Mouse (Mus musculus): Measurements from ENCODE around the gene Rsph10b.

Gene Rsph10b

DNA sequence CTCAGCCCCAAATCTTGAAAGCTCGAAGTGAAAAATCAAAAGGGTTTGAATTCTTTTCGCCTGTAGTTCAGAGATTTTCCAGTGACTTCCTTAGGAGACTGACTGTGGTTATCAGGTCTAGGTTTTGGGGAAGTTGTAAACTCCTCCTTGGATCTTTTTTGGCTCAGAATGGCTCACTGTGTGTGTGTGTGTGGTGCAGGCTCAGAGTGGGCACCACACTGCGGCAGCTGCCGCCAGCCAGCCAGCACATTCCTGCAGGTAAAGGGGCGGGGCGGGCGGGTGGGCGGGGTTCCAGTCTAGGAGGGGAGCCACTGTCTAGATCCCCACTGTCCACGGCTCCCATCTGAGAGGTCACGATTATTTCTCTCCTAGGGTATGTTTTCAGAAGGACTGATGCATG lies 8.8 kb downstream of the Rsph10b start:
- no peak for DNase-seq

DNA sequence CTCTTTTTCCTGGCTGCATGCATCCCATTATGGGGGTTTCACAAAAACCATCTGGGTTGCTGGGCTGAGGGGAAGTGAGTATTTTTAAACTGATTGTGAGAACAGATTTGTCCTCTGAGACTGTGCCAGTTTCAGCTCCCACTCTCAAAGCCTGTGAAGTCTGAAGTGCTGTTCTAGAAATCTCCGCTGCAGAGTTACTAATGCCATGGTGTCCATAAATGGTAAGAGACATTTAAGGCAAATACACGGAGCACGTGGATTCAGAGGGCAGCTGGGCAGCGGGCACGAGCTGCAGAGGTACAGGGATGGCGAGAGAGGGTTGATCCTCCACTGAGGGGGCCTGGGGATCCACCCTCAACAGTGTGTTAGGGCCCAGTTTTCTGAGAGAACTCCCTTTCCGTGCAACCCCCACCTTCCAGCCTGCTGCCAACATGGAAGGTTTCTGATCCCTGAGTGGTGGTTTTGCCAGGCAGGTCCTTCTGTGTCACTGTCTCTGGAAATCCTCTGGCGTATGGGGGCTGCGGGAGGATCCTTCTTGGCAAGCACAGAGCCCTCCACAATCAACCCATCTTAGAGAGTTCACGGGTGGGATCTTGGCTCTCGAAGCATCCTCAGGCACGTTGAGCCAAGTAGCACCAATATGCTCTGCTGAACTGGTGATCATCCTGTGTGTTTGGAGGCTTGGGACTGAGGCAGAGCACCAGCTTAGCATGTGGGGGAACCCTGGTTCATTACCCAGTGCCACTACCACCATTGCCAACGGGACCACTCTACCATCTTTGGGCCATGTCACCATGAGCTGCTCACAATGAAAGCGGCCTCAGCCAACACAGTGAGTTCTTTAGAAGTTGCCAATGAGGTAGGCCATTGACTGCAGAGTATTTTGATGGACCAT lies 10.6 kb downstream of the Rsph10b start:
- peak; percentile 78 for DNase-seq

DNA sequence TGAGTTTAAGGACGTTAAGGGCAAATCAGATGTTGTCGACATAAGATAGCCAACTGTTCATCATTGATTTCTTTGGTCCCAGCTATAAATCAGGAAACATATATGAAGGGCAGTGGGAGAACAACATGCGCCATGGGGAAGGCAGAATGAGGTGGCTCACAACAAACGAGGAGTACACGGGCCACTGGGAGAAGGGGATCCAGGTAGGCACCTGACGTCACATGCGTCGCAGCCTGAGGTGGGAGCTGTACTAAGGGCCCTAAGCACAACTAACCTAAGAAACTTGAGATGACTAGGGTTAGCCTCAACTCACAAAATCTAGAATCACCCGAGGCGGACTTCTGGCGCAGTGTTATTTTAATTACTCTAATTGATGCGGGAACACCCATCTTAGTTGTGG lies 15.5 kb downstream of the Rsph10b start:
- no peak for DNase-seq

DNA sequence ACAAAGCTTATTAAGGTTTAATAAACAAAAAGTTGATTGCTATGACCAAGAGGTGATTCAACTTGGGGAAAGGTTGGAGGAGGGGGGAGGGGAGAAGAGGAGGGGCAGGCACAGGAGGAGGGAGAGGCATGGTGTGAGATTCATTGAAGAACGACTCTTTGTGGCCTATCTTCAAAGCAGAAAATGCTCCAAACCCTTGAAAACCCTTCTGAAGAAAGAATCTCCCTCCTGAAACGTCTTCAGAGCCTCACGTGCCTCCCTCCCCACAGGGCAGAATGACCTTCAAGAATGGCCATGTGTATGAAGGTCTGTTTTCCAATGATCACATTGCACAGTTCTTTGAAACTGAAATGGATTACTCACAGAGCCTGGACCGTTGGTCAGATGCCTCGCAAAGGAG lies 17.2 kb downstream of the Rsph10b start:
- no peak for DNase-seq

DNA sequence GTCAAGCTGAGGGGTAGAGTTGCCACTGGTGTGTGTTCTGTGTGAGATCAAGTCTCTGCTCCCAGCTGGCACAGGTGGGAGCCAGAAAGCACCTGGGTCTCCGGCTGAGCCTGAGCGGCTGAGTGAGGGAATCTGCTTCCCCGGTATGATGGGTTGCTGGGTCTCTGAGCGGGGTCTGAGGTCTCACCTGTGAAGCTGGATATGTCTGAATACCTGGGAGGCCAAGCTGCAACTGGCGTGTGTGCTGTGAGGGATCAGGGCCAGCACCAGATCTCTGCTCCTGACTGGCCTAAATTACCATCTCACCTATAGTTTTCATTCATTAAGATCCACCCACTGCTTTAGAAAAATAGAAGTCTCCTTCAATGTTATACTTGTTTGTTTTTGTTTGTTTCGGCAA lies 24.3 kb downstream of the Rsph10b start:
- DNase-seq, result no peak

DNA sequence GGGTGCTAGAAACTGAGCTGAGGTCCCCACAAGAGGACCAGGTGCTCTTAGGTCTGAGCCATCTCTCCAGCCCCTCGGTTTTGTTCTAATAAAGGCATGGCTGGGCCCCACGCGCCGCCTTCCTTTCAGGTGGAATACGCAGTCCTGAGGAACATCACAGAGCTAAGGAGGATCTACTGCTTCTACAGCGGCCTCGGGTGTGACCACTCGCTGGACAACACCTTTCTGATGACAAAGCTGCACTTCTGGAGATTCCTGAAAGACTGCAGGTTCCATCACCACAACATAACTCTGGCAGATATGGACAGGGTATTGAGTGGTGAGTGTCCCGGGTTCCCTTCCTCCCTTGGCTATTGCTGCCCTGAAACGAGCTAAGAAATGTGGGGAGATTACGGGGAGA lies 26.7 kb downstream of the Rsph10b start:
- DNase-seq, result no peak

DNA sequence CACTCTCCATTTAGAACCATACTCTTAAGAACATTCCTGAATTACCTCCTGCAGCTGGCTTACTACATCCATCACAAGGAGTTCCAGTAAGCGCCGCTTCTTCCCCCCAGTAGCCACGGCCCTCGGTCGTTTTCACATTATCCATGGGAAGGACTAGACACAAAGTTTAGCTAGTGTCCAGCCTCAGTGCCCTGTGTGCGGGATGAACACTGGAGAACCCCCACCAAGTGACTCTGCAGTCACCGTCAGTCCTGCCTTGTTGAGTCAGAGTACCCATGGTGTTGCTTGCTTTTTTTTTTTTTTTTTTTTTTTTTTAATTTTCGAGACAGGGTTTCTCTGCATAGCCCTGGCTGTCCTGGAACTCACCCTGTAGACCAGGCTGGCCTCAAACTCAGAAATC lies 28.3 kb downstream of the Rsph10b start:
- DNase-seq, result no peak

DNA sequence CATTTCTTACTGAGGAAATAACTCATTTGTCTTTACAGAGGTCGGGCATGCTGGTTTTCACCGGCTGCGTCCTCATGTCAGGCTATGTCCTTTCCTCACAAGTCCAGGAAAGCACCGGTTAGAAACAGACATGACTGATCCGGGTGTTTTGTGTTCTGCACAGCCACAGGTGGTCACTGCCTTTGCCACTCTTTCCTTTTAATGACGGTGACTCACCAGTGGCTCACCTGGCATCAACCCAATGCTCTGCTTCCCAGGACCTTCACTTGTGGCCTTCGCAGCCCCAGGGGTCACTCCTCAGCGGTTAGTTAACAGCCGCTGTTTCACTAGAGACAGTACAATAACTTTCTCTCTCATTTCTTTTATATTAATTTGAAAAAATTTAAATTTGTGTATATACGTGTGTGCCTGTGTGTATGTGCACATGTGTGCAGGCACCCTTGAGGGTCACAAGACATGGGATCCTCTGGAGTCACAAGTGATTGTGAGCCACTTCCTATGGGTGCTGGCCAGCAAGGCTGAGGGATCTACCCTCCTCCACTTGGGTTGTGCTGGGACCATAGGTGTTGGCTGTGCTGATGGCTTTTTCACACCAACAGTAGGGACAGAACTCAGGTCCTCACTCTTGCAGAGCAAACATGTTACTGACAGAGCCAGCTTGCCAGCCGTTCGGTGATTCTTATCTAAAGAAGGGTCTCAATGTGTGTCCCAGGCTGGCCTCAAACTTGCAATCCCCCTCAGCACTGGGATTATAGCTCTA lies 32.9 kb downstream of the Rsph10b start:
- no peak for DNase-seq

DNA sequence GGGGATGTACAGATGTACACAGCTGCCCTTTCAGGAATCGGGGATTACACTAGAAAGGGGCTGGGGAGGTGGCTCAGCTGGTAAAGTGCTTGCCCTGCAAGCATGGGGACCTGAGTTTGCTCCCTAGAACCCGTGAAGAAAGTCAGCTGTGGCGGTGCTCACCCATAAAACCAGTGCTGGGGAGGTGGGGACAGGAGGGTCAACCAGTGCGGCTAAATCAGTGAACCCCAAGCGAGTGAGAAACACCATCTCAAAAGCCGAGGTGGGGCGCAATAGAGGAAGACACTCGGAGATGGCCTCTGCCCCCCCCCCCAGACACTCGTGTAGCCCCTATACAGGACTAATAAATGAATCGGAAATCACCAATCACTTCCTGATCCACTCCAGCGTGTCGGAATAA lies 33.8 kb downstream of the Rsph10b start:
- no peak for DNase-seq

DNA sequence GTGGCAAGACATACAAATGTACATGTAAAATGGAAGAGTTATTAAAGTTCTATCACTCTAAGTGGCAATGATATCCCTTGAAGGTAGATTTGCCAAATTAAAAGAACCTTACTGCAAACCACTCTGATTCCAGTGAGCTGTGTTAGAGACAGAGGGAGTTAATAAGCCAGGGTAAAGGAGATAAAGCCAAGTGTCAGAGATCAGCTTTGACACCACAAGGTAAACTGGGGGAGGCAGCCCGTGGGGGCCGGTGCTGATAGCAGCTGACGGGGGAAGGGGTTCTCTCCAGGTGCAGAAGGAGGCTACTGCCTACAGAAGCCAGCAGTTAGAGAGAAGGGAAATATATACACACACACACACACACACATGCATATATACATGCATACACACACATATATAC lies 39.8 kb downstream of the Rsph10b start:
- no peak for DNase-seq

DNA sequence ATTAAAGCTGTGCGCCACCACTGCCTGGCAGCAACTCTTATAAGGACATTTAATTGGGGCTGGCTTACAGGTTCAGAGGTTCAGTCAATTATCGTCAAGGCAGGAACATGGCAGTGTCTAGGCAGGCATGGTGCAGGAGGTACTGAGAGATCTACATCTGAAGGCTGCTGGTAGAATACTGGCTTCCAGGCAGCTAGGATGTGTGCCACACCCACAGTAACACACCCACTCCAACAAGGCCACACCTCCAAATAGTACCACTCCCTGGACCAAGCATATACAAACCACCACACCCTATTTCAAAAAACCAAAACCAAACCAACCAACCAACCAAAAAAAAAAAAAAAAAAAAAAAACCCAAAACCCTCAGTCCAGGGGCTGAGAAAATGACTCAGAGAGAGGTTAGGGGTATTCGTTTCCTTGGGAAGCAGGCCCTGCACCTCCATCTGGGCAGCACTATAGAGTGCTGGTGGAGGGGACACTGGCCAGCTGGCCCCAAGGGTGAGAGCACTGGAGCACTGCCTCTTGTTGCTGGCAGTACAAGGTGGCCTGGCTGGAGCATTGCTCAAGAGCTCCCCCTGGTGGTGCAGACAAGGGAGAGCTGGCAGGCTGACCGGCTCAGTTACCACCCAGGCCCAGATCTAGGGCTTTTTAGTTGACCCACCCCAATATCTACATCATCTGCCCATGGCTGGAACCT lies 42.2 kb downstream of the Rsph10b start:
- DNase-seq, result peak; percentile 48

DNA sequence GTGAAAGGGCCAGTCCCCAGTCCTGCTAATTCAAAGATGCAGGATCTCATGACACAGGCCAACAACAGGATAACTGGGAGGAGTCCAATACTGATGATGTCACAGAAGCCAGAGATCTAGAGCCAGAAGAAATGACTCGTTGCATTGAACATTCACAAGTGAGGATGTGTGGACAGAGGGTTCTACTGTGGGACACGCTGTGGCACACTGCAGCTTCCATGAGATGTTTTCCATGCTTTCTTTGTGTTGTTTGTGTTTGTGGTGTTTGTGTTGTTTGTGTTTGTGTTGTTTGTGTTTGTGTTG lies 42.7 kb downstream of the Rsph10b start:
- no peak for DNase-seq

DNA sequence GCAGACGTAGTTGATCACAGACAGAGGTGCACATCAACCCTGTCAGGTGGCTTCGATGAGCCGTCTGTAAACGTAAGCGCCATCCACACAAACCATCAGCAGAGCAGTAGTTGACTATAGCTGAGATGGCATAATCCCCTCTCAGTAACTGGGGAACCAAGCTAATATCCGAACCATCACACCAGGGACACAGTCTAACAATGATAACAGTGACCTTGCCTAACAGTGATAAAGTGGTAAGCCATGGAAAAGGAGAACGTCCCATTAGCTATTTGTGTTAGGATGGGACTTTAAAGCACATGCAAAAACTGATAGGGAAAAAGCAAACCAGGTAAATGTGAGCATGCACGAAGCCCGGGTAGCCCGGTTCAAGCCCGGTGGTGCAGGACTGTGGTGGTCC lies 43.4 kb downstream of the Rsph10b start:
- DNase-seq, result no peak

DNA sequence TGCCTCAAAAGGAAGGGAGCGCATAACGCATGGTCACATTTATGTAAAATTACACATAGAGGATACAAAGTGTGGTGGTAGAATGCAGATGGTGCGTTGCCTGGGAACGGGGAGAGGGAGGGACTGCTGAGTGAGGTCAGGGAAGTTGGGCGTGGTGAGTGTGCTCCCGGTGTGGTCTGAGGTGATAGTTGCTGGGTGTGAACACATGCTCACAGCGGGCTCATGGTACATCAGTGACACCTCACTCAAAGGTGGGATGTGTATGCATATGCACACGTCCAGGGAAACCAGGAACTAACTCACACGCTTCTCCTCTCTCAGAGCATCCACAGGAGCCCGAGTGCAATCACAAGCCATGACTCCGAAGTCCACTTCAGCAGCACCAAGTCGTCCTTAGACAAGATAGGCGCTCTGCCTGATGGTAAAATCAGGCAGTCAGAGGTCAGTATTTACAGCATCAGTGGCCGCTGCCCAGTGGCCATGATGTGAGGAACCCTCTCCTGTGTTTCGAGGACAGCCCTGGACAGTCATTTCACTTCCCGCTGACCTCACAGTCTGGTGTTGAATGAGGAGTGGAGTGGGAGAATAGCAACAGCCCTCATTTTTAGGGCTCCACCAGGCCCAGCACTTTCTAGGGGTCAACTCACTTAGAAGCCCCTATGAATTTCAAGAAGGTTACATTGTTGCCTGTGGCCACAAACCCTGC lies 44.0 kb downstream of the Rsph10b start:
- no peak for DNase-seq

DNA sequence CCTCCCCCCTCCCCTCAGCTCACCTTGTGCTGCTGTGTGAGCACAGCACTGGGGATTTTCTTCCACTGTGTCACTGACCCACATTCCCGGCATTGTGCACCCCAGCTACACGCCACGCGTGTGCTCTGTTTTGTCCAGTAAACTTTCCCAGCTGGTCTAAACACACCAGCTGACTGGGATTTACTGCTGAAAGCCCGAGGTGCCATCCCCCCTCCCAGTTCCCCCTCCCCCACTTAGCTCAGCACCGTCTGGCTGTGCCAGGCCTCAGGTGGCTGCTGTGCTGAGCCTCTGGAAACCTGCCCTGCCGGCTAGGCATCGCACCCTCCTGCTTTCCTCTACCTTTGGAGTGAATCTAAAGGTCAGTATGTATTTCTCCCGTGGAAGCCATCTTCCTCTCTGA lies 48.0 kb downstream of the Rsph10b start:
- DNase-seq, result no peak

DNA sequence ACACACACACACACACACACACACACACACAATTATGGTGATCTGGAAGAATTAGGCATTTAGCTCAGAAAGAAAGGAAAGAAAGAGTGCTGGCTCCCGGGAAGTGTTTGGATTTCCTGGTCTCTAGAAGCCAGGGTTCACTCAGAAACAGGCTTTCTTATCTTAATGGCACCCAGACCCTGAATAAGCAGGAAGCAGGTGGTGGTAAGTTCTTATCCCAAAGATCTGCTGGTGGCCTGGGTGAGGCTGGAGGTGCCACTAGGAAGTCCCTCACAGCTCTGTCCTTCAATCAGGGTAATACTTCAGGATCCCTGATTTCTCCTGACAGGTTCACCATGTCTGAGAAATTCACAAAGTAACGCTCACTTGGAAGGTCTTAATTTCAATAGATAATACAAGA lies 49.5 kb downstream of the Rsph10b start:
- no peak for DNase-seq

DNA sequence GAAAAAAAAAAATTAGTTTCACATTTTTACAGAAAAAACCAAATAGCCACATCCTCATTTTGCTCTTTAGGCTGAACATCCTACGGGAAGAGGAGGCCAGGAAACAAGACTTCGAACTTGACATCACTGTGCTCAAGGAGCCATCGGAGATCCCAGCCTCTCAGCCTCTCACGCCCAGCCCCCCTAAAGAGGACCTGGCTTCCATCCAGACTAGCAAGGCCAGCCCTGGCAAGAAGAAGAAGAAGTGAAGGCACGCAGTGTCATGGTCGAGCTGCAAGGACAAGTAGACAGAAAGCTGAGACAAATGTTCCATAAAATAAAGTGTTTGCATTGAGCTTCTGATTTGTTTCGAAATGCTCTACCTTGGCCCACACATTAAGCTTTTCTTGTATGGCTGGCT lies 52.5 kb downstream of the Rsph10b start:
- DNase-seq, result no peak

DNA sequence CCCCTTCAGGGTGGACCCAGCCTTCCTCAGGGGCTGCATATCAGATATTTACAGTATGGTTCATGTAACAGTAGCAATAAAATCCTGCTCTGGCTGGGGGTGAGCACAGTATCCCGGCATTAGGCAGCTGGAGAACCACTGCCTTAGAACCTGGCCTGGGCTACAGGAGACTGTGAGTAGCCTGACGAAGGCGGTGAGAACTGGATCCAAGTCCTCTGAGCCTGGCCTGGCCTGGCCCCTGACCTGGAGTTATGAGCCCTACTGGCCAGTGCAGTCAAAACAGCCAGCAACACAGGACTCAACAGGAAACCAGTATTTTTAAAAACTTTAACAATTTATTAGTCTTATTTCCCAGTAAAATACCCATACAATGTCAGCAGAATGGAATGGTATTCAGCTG lies 54.8 kb downstream of the Rsph10b start:
- DNase-seq, result no peak

DNA sequence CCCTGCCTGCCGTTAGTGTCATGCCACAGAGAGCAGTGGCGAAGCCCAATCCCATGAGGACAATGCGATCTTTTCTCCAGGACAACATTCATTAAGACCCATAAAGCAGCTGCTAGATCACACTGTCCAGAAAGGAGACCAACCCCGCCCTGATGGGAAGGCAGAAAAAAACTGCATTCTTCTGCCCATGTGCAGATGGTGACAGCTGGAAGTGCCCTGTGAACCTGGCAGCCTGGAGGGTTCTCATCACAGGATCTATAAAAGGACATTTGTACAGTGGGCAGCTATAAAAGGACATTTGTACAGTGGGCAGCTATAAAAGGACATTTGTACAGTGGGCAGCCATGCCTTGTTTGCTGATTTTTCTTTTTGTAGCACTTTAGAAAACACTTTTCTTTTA lies 56.2 kb downstream of the Rsph10b start:
- no peak for DNase-seq

DNA sequence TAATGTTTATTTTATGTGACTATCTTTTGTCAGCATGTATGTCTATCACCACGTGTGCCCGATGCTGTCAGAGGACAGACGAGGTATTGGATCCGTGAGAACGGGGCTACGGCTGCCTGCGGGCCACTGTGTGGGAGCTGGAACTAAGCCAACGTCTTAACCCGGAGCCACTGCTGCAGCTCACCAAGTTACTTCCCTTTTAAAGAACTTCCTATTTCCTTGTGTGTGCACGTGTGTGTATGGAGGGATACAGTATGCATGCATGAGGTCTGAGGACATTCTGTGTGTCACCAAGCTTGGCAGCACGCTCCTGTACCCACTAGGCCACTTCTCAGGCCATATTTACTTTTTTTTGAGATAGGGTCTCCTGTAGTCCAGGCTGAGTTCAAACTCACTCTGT lies 57.3 kb downstream of the Rsph10b start:
- no peak for DNase-seq

DNA sequence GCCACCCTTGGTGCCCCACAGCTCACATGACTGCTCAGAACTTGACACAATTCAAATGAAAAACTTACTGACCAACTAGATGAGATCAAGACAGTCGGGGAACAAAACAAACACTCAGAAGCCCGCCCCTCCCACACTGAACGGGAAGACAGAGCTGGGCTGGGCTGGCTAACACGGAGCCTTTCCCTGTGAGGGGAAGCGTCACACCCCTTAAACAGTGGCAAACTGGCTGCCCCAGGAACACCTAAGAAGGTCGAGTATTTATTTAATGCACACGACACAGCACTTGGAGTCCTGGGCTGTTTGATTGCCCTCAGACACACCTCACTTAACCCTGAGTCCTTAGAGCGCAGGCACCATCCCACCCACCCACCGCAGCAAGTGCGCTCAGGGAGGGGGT lies 59.8 kb downstream of the Rsph10b start:
- DNase-seq, result no peak

DNA sequence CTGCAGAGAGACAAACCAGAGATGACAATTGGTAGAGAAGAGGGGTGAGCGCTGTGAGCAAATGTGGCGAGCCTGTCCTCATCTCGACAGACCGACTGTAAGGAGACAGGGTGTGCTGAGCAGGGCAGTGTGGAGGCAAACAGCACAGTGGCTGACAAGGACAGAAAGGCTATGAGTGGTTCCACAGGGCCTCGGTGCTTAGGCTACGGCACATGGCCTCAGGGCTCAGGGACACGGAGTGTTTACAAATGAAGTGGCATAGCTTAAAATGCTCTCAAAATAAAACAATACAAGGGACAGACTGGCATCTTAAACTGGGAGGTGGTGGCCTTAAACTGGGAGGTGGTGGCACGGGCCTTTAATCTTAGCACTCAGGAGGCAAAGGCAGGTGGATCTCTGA lies 60.4 kb downstream of the Rsph10b start:
- no peak for DNase-seq

DNA sequence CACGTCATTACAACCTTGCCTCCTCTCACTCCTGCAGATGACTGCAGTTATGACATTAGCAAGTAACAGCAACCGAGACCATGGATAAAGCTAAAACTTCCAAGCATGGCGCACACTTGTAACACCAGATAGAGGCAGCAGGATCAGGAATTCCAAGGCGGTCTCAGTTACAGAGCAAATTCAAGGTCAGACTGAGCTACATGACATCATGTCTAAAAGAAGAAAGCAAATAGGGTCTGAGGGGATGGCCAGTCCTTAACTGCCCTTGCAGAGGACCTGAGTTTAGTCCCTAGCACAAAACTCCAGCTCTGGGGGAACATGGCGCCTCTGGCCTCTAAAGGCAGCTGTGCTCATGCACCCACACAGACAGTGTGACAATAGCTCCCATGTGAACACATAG lies 61.0 kb downstream of the Rsph10b start:
- DNase-seq, result no peak

All from right cerebral cortex, postnatal 25 days (tissue).